Mouse (Mus musculus): ENCODE data around the gene Rasgef1b. TPM values are rescaled to one million over a fixed set of nuclear protein-coding genes. Genes with fewer than 3 reads are reported as not detected.

The Rasgef1b gene
- polyA plus RNA-seq, 1 experiment from 2014 or later, result 33.9 TPM

- no peaks in the 10 kb centered on the region for H3K36me3 ChIP-seq (ENCODE audit: insufficient read depth, low read length)
- H3K4me2 ChIP-seq (replicated peaks; ENCODE audit: low read depth, low read length), result no peak overlapping the region
- DNase-seq (ENCODE audit: low spot score) (no peak), ATAC-seq (no peak)
- H3K9me3 ChIP-seq (ENCODE audit: low read length), result no peaks in the 10 kb centered on the region
- no peak overlapping the region for H3K27ac ChIP-seq (ENCODE audit: low read length)
- no peaks in the 10 kb centered on the region for H3K27me3 ChIP-seq (replicated peaks; ENCODE audit: insufficient read depth, low read length)
- no peaks in the 10 kb centered on the region for H3K4me1 ChIP-seq (ENCODE audit: insufficient read depth, low read depth, low read length)
- no peak overlapping the region for H3K4me3 ChIP-seq (ENCODE audit: low read depth, low read length)
- 69% methylated on average over 5 of the region's 5 CpGs for WGBS
- H3K9ac ChIP-seq (replicated peaks; ENCODE audit: low read depth), result no peak overlapping the region
- TF ChIP-seq CTCF (IDR thresholded peaks at IDR 0.05), result no peak
Observed at GRCm38 (mm10) chr5:99167767-99168166, 561.1 kb downstream of the Rasgef1b start.

Other genes with a start within 250 kb of the Rasgef1b start
- 0.21 TPM in 1 of 2 replicates, not detected in the other for gene Vamp9, start 177.2 kb upstream of the Rasgef1b start, polyA plus RNA-seq (2015; fragmentation: Nextera tagmentation; extraction: Ambion mirVana)
- gene Hnrnpd, start 249.9 kb upstream of the Rasgef1b start, polyA plus RNA-seq (2015; fragmentation: Nextera tagmentation; extraction: Ambion mirVana), result 44.0 and 51.4 TPM in 2 replicates
- 3.0 and 3.4 TPM in 2 replicates for gene 4930524J08Rik, start 250.0 kb upstream of the Rasgef1b start, polyA plus RNA-seq (2015; fragmentation: Nextera tagmentation; extraction: Ambion mirVana)

Measured in lung, postnatal 0 days (tissue).